Mouse (Mus musculus) forebrain, embryonic 12.5 days (tissue): ENCODE data around the gene B4galt5. TPM values are rescaled to one million over a fixed set of nuclear protein-coding genes. Genes with fewer than 3 reads are reported as not detected.

Experiments used
- ATAC-seq: fragments of 200-750 bp; cut with Nextera tagmentation; 2 replicates; pipeline ENCODE4 v1.8.0; 2017; ENCODE audit warnings: moderate TSS enrichment; ENCODE audit not compliant: low FRiP score
- H3K27ac ChIP-seq: fragments of 300-500 bp; sonication (generic); 2 replicates; pipeline ENCODE4 v1.5.1; 2016; ENCODE audit warnings: mild to moderate bottlenecking
- H3K27me3 ChIP-seq: fragments of 300-500 bp; sonication (generic); 2 replicates; pipeline ENCODE4 v1.6.1; 2016; ENCODE audit warnings: mild to moderate bottlenecking
- H3K36me3 ChIP-seq: fragments of 300-500 bp; sonication (generic); replicated peaks from 2 replicates; pipeline ENCODE4 v1.6.1; 2016; ENCODE audit warnings: mild to moderate bottlenecking
- H3K4me1 ChIP-seq: fragments of 300-500 bp; sonication (generic); 2 replicates; pipeline ENCODE4 v1.6.1; 2016
- H3K4me2 ChIP-seq: fragments of 300-500 bp; sonication (generic); 2 replicates; pipeline ENCODE4 v1.6.1; 2016; ENCODE audit warnings: mild to moderate bottlenecking, moderate library complexity
- H3K4me3 ChIP-seq: fragments of 300-500 bp; sonication (generic); replicated peaks from 2 replicates; pipeline ENCODE4 v1.5.1; 2016; ENCODE audit warnings: mild to moderate bottlenecking
- H3K9ac ChIP-seq: fragments of 300-500 bp; sonication (generic); 2 replicates; pipeline ENCODE4 v1.6.1; 2016; ENCODE audit warnings: mild to moderate bottlenecking
- H3K9me3 ChIP-seq: fragments of 300-500 bp; sonication (generic); 2 replicates; pipeline ENCODE4 v1.6.1; 2016
- WGBS: fragments of 180-500 bp; shearing (Covaris S2); methylation state at CpG from one replicate; pipeline ENCODE4 v1.1.7; 2016; 5-methylcytosine and 5-hydroxymethylcytosine counted together
- polyA plus RNA-seq: library from polyadenylated mRNA; unstranded; fragments of >200 nt; fragmentation: Nextera tagmentation; extraction: Ambion mirVana; gene quantifications from 2 replicates; pipeline ENCODE4 v1.2.1, GENCODE M21; 2016

Gene B4galt5
- polyA plus RNA-seq, 1 experiment from 2014 or later: 13.4 TPM

DNA sequence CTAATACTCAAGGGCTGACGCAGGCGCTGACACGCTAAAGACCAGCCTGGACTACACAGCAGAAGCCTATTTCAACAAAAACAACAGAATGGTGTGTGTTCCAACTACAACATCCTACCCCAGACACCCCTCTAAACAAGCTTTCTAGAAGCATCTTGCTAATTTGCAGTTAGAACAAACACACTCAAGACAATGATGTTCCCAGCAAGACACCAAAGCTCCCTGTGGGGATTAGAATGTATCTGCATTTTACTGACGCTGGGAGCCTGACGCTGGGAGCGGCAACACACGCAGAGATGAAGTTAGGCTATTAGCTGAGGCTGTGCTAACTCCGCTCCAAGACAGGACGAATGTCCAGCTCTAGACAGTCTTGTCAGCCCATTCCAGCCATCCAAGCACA is 22.4 kb downstream of the B4galt5 start:
- no peak overlapping the region for H3K4me2 ChIP-seq
- H3K9me3 ChIP-seq: no peaks in the 10 kb centered on the region
- no peak overlapping the region for H3K27ac ChIP-seq
- no peaks in the 10 kb centered on the region for H3K27me3 ChIP-seq
- no peak for ATAC-seq
- peaks cover 25% of the 10 kb centered on the region for H3K4me1 ChIP-seq
- 48% methylated on average over 9 of the region's 9 CpGs for WGBS
- no peak overlapping the region for H3K9ac ChIP-seq
- H3K36me3 ChIP-seq: no peaks in the 10 kb centered on the region
- no peak overlapping the region for H3K4me3 ChIP-seq

- H3K9ac ChIP-seq: 0 out of 2 replicates have a peak overlapping the region, but pooled peaks have one; percentile 21
- H3K4me1 ChIP-seq: peaks cover 18% of the 10 kb centered on the region
- H3K9me3 ChIP-seq: no peaks in the 10 kb centered on the region
- no peak overlapping the region for H3K4me2 ChIP-seq
- H3K27ac ChIP-seq: peak overlapping the region; percentile 31; the same call in 1 of the 2 replicates
- WGBS: 73% methylated on average over 10 of the region's 10 CpGs
- H3K4me3 ChIP-seq: no peak overlapping the region
- ATAC-seq: no peak
- H3K36me3 ChIP-seq: no peaks in the 10 kb centered on the region
- no peaks in the 10 kb centered on the region for H3K27me3 ChIP-seq
These were observed 24.6 kb downstream of the B4galt5 start for GRCm38 (mm10) chr2:167324151-167324930.

DNA sequence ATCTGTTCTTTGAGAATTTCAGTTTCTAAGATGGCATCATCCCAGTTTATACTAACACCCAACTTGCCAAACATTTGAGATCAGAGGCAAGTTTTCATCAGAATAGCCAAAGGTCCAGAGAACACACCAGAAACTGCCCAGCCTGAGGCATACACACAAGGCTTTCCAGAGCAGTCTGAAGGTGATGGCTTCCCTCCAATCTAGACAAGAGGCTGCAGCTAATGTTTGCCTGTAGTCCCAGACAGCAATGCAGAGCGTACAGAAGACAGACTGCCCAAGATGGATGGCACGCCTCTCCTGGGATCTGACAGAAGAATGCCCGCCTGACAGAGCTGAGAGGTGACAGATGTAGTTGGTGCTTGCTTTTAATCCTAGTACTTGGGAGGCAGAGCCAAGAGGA is 25.9 kb downstream of the B4galt5 start:
- Histone ChIP-seq H3K27ac (no peak overlapping the region), H3K4me1 (peaks cover 18% of the 10 kb centered on the region), H3K36me3 (no peaks in the 10 kb centered on the region), H3K4me3 (no peak overlapping the region), H3K9me3 (no peaks in the 10 kb centered on the region), H3K27me3 (no peaks in the 10 kb centered on the region), H3K9ac (no peak overlapping the region), H3K4me2 (no peak overlapping the region)
- ATAC-seq: no peak
- WGBS: 91% methylated on average over 3 of the region's 3 CpGs

GRCm38 (mm10) chr2:167321372-167321771 is 27.6 kb downstream of the B4galt5 start:
- Histone ChIP-seq H3K27me3 (no peaks in the 10 kb centered on the region), H3K9me3 (no peaks in the 10 kb centered on the region), H3K9ac (no peak overlapping the region), H3K36me3 (no peaks in the 10 kb centered on the region), H3K4me1 (peaks cover 14% of the 10 kb centered on the region), H3K4me3 (no peak overlapping the region), H3K27ac (no peak overlapping the region), H3K4me2 (no peak overlapping the region)
- 93% methylated on average over 8 of the region's 8 CpGs for whole genome bisulfite sequencing
- no peak for ATAC-seq

GRCm38 (mm10) chr2:167318981-167319380 is 30.0 kb downstream of the B4galt5 start:
- Histone ChIP-seq H3K4me1 (peaks cover 20% of the 10 kb centered on the region), H3K9ac (no peak overlapping the region), H3K36me3 (no peaks in the 10 kb centered on the region), H3K27me3 (no peaks in the 10 kb centered on the region), H3K27ac (no peak overlapping the region), H3K4me3 (no peak overlapping the region), H3K4me2 (no peak overlapping the region), H3K9me3 (no peaks in the 10 kb centered on the region)
- WGBS: 71% methylated on average over 5 of the region's 5 CpGs
- ATAC-seq: no peak

- WGBS: 78% methylated on average over 3 of the region's 3 CpGs
- H3K4me3 ChIP-seq: no peak overlapping the region
- no peaks in the 10 kb centered on the region for H3K9me3 ChIP-seq
- no peaks in the 10 kb centered on the region for H3K36me3 ChIP-seq
- H3K27me3 ChIP-seq: no peaks in the 10 kb centered on the region
- ATAC-seq: no peak
- peaks cover 21% of the 10 kb centered on the region for H3K4me1 ChIP-seq
- no peak overlapping the region for H3K27ac ChIP-seq
- H3K4me2 ChIP-seq: no peak overlapping the region
- H3K9ac ChIP-seq: no peak overlapping the region
These were observed 32.2 kb downstream of the B4galt5 start for GRCm38 (mm10) chr2:167316724-167317187.

GRCm38 (mm10) chr2:167314491-167314890 is 34.5 kb downstream of the B4galt5 start:
- Histone ChIP-seq H3K4me2 (no peak overlapping the region), H3K27ac (peak overlapping the region; percentile 72), H3K9me3 (no peaks in the 10 kb centered on the region), H3K27me3 (no peaks in the 10 kb centered on the region), H3K36me3 (no peaks in the 10 kb centered on the region), H3K4me3 (no peak overlapping the region), H3K9ac (no peak overlapping the region), H3K4me1 (peaks cover 21% of the 10 kb centered on the region)
- 88% methylated on average over 8 of the region's 8 CpGs for WGBS
- no peak for ATAC-seq

GRCm38 (mm10) chr2:167313501-167314326 is 35.3 kb downstream of the B4galt5 start:
- H3K4me1 ChIP-seq: peaks cover 21% of the 10 kb centered on the region
- no peaks in the 10 kb centered on the region for H3K9me3 ChIP-seq
- H3K36me3 ChIP-seq: no peaks in the 10 kb centered on the region
- H3K4me2 ChIP-seq: no peak overlapping the region
- peak overlapping the region; percentile 72 for H3K27ac ChIP-seq
- no peak overlapping the region for H3K4me3 ChIP-seq
- peak; percentile 30; the same call in 1 of the 2 replicates for ATAC-seq
- H3K9ac ChIP-seq: no peak overlapping the region
- H3K27me3 ChIP-seq: no peaks in the 10 kb centered on the region
- 68% methylated on average over 13 of the region's 13 CpGs for WGBS

GRCm38 (mm10) chr2:167310121-167310520 is 38.9 kb downstream of the B4galt5 start:
- Histone ChIP-seq H3K27ac (no peak overlapping the region), H3K4me2 (no peak overlapping the region), H3K4me1 (peaks cover 22% of the 10 kb centered on the region), H3K36me3 (peaks cover 16% of the 10 kb centered on the region), H3K4me3 (no peak overlapping the region), H3K9me3 (no peaks in the 10 kb centered on the region), H3K9ac (no peak overlapping the region), H3K27me3 (no peaks in the 10 kb centered on the region)
- ATAC-seq: no peak
- WGBS: 91% methylated on average over 1 of the region's 1 CpGs

- Histone ChIP-seq H3K4me3 (no peak overlapping the region), H3K4me1 (peaks cover 15% of the 10 kb centered on the region), H3K9ac (no peak overlapping the region), H3K36me3 (peaks cover 21% of the 10 kb centered on the region), H3K27ac (no peak overlapping the region), H3K9me3 (no peaks in the 10 kb centered on the region), H3K27me3 (no peaks in the 10 kb centered on the region), H3K4me2 (no peak overlapping the region)
- WGBS: 88% methylated on average over 12 of the region's 12 CpGs
- no peak for ATAC-seq
These were observed 39.7 kb downstream of the B4galt5 start for GRCm38 (mm10) chr2:167309286-167309685.

DNA sequence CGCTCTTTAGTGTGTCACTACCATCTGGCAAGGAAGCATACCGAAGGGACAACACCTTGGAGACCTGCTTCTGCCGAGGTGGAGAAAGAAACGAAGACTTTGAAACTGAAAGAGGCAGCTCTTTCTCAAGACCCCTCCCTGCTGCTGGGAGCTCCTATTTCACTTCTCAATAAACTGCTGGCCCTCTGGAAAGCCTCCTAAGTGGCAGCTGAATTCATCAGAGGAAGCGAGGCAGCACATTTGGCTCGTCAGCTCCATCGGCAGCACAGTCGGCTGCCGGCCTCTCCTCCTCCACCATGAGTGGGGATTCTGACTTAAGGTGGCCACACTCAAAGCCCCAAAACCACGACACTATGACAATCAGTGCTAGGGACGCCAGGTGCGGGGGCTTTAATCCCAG is 41.3 kb downstream of the B4galt5 start:
- ATAC-seq: no peak
- peaks cover 9% of the 10 kb centered on the region for H3K4me1 ChIP-seq
- H3K4me3 ChIP-seq: no peak overlapping the region
- no peak overlapping the region for H3K4me2 ChIP-seq
- no peaks in the 10 kb centered on the region for H3K9me3 ChIP-seq
- WGBS: 59% methylated on average over 12 of the region's 12 CpGs
- H3K27ac ChIP-seq: peak overlapping the region; percentile 25; the same call in 1 of the 2 replicates
- H3K27me3 ChIP-seq: no peaks in the 10 kb centered on the region
- peaks cover 32% of the 10 kb centered on the region for H3K36me3 ChIP-seq
- no peak overlapping the region for H3K9ac ChIP-seq
